Mouse (Mus musculus) forebrain, embryonic 11.5 days (tissue): ENCODE measurements at regions not wholly inside any gene's neighbourhood (a gene's known extent, or its start where the extent isn't known, plus 50 kb on each side); places are given as distances from the start of the nearest gene placed in this dataset.

Experiments used
- ATAC-seq: fragments of 200-750 bp; cut with Nextera tagmentation; replicated peaks from 2 replicates; pipeline ENCODE4 v1.8.0; 2017; ENCODE audit warnings: moderate TSS enrichment; ENCODE audit not compliant: low FRiP score
- DNase-seq: peaks from one replicate; pipeline ENCODE4 v3.0.0-alpha.2; 2017; ENCODE audit warnings: low spot score
- H3K27ac ChIP-seq: fragments of 300-500 bp; sonication (generic); 2 replicates; pipeline ENCODE4 v1.5.1; 2014; ENCODE audit warnings: low read depth, low read length
- H3K27me3 ChIP-seq: fragments of 300-500 bp; sonication (generic); 2 replicates; pipeline ENCODE4 v1.6.1; 2014; ENCODE audit warnings: mild to moderate bottlenecking, low read length, mixed read lengths; ENCODE audit not compliant: control insufficient read depth, insufficient read depth
- H3K36me3 ChIP-seq: fragments of 300-500 bp; sonication (generic); 2 replicates; pipeline ENCODE4 v1.6.1; 2014; ENCODE audit warnings: mild to moderate bottlenecking, low read length, moderate library complexity, mixed read lengths; ENCODE audit not compliant: control insufficient read depth, insufficient read depth
- H3K4me1 ChIP-seq: fragments of 300-500 bp; sonication (generic); replicated peaks from 2 replicates; pipeline ENCODE4 v1.6.1; 2014; ENCODE audit warnings: low read length, mixed read lengths; ENCODE audit not compliant: control insufficient read depth, insufficient read depth
- H3K4me2 ChIP-seq: fragments of 300-500 bp; sonication (generic); 2 replicates; pipeline ENCODE4 v1.6.1; 2014; ENCODE audit warnings: low read depth, mild to moderate bottlenecking, low read length, moderate library complexity, mixed read lengths; ENCODE audit not compliant: severe bottlenecking
- H3K4me3 ChIP-seq: fragments of 300-500 bp; sonication (generic); 2 replicates; pipeline ENCODE4 v1.5.1; 2014; ENCODE audit warnings: low read depth, low read length
- H3K9ac ChIP-seq: fragments of 300-500 bp; sonication (generic); 2 replicates; pipeline ENCODE4 v1.6.1; 2014; ENCODE audit warnings: low read length
- H3K9me3 ChIP-seq: fragments of 300-500 bp; sonication (generic); 2 replicates; pipeline ENCODE4 v1.6.1; 2016; ENCODE audit warnings: low read length, mixed read lengths; ENCODE audit not compliant: control insufficient read depth
- WGBS: fragments of 180-500 bp; shearing (Covaris S2); extraction: QIAGEN DNeasy Blood & Tissue Kit; methylation state at CpG from one replicate; pipeline ENCODE4 v1.1.7; 2014; 5-methylcytosine and 5-hydroxymethylcytosine counted together

- H3K9ac ChIP-seq = no peak overlapping the region
- no peaks in the 10 kb centered on the region for H3K27me3 ChIP-seq
- no peak overlapping the region for H3K4me2 ChIP-seq
- DNase-seq (peak; percentile 62), ATAC-seq (no peak)
- H3K36me3 ChIP-seq = no peaks in the 10 kb centered on the region
- 87% methylated on average over 1 of the region's 1 CpGs for WGBS
- H3K4me1 ChIP-seq = peaks cover 3% of the 10 kb centered on the region
- H3K4me3 ChIP-seq = no peak overlapping the region
- H3K9me3 ChIP-seq = no peaks in the 10 kb centered on the region
- no peak overlapping the region for H3K27ac ChIP-seq
Observed at GRCm38 (mm10) chr2:173416921-173417320, 105.5 kb upstream of the 1700021F07Rik start.

- Histone ChIP-seq H3K4me3 (no peak overlapping the region), H3K9me3 (no peaks in the 10 kb centered on the region), H3K27me3 (no peaks in the 10 kb centered on the region), H3K4me2 (no peak overlapping the region), H3K27ac (no peak overlapping the region), H3K36me3 (no peaks in the 10 kb centered on the region), H3K9ac (no peak overlapping the region), H3K4me1 (peaks cover 1% of the 10 kb centered on the region)
- WGBS = 86% methylated on average over 7 of the region's 7 CpGs
- ATAC-seq (no peak), DNase-seq (no peak)
Observed at GRCm38 (mm10) chr2:173418951-173419350, 103.4 kb upstream of the 1700021F07Rik start.

GRCm38 (mm10) chr2:173419972-173420391 lies 102.4 kb upstream of the 1700021F07Rik start:
- Histone ChIP-seq H3K27me3 (no peaks in the 10 kb centered on the region), H3K4me2 (no peak overlapping the region), H3K27ac (no peak overlapping the region), H3K36me3 (no peaks in the 10 kb centered on the region), H3K9me3 (no peaks in the 10 kb centered on the region), H3K4me1 (no peaks in the 10 kb centered on the region), H3K9ac (no peak overlapping the region), H3K4me3 (no peak overlapping the region)
- DNase-seq (no peak), ATAC-seq (no peak)
- 80% methylated on average over 10 of the region's 10 CpGs for WGBS

GRCm38 (mm10) chr2:173420481-173420880 lies 101.9 kb upstream of the 1700021F07Rik start:
- ATAC-seq (no peak), DNase-seq (no peak)
- H3K9me3 ChIP-seq = no peaks in the 10 kb centered on the region
- 79% methylated on average over 5 of the region's 5 CpGs for WGBS
- H3K36me3 ChIP-seq = no peaks in the 10 kb centered on the region
- H3K4me3 ChIP-seq = no peak overlapping the region
- H3K4me2 ChIP-seq = no peak overlapping the region
- no peak overlapping the region for H3K27ac ChIP-seq
- no peaks in the 10 kb centered on the region for H3K4me1 ChIP-seq
- H3K9ac ChIP-seq = no peak overlapping the region
- H3K27me3 ChIP-seq = no peaks in the 10 kb centered on the region

GRCm38 (mm10) chr2:173424875-173425274 lies 97.5 kb upstream of the 1700021F07Rik start:
- WGBS = 86% methylated on average over 7 of the region's 7 CpGs
- DNase-seq (no peak), ATAC-seq (no peak)
- Histone ChIP-seq H3K27ac (no peak overlapping the region), H3K4me2 (no peak overlapping the region), H3K4me1 (no peaks in the 10 kb centered on the region), H3K36me3 (no peaks in the 10 kb centered on the region), H3K9ac (no peak overlapping the region), H3K4me3 (no peak overlapping the region), H3K27me3 (no peaks in the 10 kb centered on the region), H3K9me3 (no peaks in the 10 kb centered on the region)

GRCm38 (mm10) chr2:173425754-173426153 lies 96.6 kb upstream of the 1700021F07Rik start:
- H3K4me2 ChIP-seq = no peak overlapping the region
- no peak overlapping the region for H3K4me3 ChIP-seq
- WGBS = 86% methylated on average over 9 of the region's 9 CpGs
- H3K27ac ChIP-seq = no peak overlapping the region
- H3K4me1 ChIP-seq = no peaks in the 10 kb centered on the region
- H3K9me3 ChIP-seq = no peaks in the 10 kb centered on the region
- ATAC-seq (no peak), DNase-seq (no peak)
- no peak overlapping the region for H3K9ac ChIP-seq
- H3K36me3 ChIP-seq = no peaks in the 10 kb centered on the region
- H3K27me3 ChIP-seq = no peaks in the 10 kb centered on the region

- no peaks in the 10 kb centered on the region for H3K4me1 ChIP-seq
- no peak overlapping the region for H3K4me3 ChIP-seq
- H3K9ac ChIP-seq = no peak overlapping the region
- ATAC-seq (0 out of 2 replicates have a peak, but pooled peaks have one; percentile 7), DNase-seq (no peak)
- 68% methylated on average over 16 of the region's 16 CpGs for WGBS
- H3K27me3 ChIP-seq = no peaks in the 10 kb centered on the region
- no peak overlapping the region for H3K4me2 ChIP-seq
- no peaks in the 10 kb centered on the region for H3K36me3 ChIP-seq
- H3K27ac ChIP-seq = no peak overlapping the region
- no peaks in the 10 kb centered on the region for H3K9me3 ChIP-seq
Observed at GRCm38 (mm10) chr2:173426191-173427065, 96.0 kb upstream of the 1700021F07Rik start.

GRCm38 (mm10) chr2:173427888-173428450 lies 94.4 kb upstream of the 1700021F07Rik start:
- 83% methylated on average over 10 of the region's 10 CpGs for WGBS
- ATAC-seq (no peak), DNase-seq (no peak)
- Histone ChIP-seq H3K9me3 (no peaks in the 10 kb centered on the region), H3K27ac (no peak overlapping the region), H3K4me1 (no peaks in the 10 kb centered on the region), H3K4me2 (no peak overlapping the region), H3K4me3 (no peak overlapping the region), H3K36me3 (no peaks in the 10 kb centered on the region), H3K9ac (no peak overlapping the region), H3K27me3 (no peaks in the 10 kb centered on the region)
